Mouse (Mus musculus): ENCODE results near the gene Hist1h4m.

- no peak for TF ChIP-seq POLR2A (IDR thresholded peaks at IDR 0.05; ENCODE audit: insufficient read depth, low read depth, low read length)
- TF ChIP-seq CTCF (IDR thresholded peaks at IDR 0.05; ENCODE audit: insufficient read depth, low read depth, low read length), result no peak
Observed at GRCm38 (mm10) chr13:21778814-21779766, 32.5 kb upstream of the Hist1h4m start.

Measured in olfactory bulb, adult 2 months (tissue).